Mouse (Mus musculus) neutrophil, adult 5-6 weeks (primary cell): ENCODE data around the gene Rab30. TPM values are rescaled to one million over a fixed set of nuclear protein-coding genes. Genes with fewer than 3 reads are reported as not detected.

Experiments
- ATAC-seq: fragments of 151-379, 151-347 bp; 2 replicates; pipeline ENCODE4 v1.8.0; 2017; ENCODE audit warnings: mild to moderate bottlenecking, moderate TSS enrichment; ENCODE audit not compliant: insufficient number of reproducible peaks, poor library complexity, low FRiP score, severe bottlenecking; ENCODE audit errors: extremely low read depth
- total RNA-seq: library from RNA; stranded (forward); fragments of 200-1000 nt; gene quantifications from 2 replicates; pipeline ENCODE4 v1.2.3, GENCODE M21; 2017

The Rab30 gene
- total RNA-seq, 1 experiment from 2014 or later = 24.9 TPM

- ATAC-seq = no peak
Observed at GRCm38 (mm10) chr7:92883850-92884716, 142.7 kb downstream of the Rab30 start.

DNA sequence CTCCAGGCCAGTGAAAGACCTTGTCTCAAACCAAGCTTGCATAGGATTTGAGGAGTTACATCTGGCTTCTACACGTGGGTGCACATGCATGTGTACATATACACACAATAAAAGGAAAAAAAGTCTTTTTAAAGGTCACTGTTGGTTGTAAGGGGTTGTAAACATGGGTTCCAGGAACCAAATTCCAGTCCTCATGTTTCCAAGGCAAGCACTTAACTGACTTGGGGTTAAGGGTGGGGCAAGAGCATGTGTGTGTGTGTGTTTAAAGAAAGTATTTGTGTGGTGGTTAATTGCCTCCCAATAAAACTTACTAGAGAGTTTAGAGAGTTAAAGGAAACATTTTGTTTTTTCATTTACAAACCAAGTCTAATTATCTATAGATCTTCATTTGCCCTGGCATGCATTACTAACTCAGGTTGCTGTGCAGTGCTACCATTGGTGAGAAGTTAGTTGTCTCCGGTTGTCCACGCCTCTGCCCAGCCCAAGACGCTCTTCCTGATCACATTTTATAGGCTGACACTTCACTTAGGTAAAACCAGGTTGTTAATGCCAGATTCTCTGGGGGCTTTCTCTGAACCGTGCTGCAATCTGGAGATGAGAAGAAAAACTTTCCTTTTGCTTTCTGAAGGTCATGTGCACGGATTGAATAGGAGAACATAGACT lies 143.7 kb downstream of the Rab30 start:
- no peak for ATAC-seq

GRCm38 (mm10) chr7:92886801-92887200 lies 145.4 kb downstream of the Rab30 start:
- no peak for ATAC-seq

GRCm38 (mm10) chr7:92887230-92887629 lies 145.8 kb downstream of the Rab30 start:
- ATAC-seq = no peak

- ATAC-seq = no peak
Observed at GRCm38 (mm10) chr7:92890211-92890610, 148.8 kb downstream of the Rab30 start.

DNA sequence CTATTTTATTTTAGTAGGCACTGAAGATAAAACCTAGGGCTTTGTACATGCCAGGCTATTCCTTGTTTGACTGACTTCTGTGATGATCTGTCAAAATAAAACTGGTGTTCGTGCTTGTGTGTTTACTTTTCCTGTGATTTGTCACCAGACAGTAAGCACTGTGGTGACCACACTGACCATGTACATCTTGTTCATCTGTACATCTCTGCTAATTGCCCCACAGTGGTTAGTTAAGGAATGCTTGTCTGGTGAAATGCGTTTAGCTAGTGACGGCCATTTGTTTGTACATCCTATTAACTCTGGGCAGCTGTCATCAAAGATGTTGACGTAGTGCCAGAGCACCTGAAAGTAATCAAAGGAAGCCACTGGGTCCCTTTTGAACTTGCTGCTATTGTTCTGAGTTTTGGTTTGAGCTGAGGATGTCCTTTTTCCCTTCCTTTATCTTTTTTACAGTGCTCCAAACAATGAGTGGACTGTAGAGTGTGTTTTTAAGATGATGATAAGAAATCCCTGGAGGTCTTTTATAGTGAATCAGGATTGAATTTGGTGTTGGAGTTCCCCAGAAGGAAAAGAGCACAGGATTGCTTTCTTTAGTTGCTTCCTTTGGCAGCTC lies 149.3 kb downstream of the Rab30 start:
- no peak for ATAC-seq

DNA sequence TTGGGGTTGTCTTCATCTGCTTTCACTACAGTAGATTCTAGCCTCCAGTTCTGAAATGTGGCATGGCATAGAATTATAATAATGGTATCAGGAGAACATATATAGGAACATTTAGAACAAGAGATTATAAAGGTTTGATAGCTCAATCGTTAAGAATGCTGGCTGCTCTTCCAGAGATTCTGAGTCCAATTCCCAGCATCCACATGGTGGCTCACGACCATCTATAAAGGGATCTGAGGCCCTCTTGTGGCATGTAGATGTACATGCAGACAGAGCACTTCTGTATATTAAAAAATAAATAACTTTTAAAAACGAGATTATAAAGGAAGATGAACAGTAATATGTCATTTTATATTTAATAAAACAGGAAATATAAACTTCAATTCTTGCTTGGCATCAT lies 152.1 kb downstream of the Rab30 start:
- peak; percentile 55; the same call in 1 of the 2 replicates for ATAC-seq

Other genes starting within 250 kb of the Rab30 start
- 7.3 and 8.5 TPM in 2 replicates for gene Ccdc90b, start 180.5 kb upstream of the Rab30 start, total RNA-seq
- 0.12 TPM in 1 of 2 replicates, not detected in the other for gene Ankrd42, start 104.5 kb upstream of the Rab30 start, total RNA-seq
- 219 and 235 TPM in 2 replicates for gene Pcf11, start 71.7 kb upstream of the Rab30 start, total RNA-seq
- 2.3 and 3.9 TPM in 2 replicates for gene Ddias, start 132.6 kb downstream of the Rab30 start, total RNA-seq
- gene Prcp, start 132.9 kb downstream of the Rab30 start, total RNA-seq = 40.5 and 50.8 TPM in 2 replicates